ENCODE assay signal across 37 mouse cellular contexts in the genomic region with DNA sequence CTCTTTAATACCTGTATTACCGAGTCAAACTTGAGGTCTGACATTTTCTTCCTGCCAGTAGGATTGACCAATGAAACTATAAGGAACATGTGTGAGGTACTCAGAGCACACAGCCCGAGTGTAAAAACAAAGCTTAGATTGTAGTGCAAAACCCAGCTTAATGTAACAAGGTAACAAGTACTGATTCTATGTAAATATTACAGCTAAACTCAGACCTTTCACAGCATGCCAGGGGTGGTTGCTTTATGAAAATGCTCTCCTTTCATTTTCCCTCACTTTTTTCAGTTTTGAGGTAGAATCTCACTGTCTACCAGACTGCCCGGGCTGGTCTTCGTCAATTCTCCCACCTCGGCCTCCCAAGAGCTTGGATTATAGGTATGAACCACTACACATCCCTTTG. TPM values are rescaled to one million over a fixed set of nuclear protein-coding genes. Genes with fewer than 3 reads are reported as not detected.
"Had no signal": no experiment of that assay in that cellular context is flagged by ENCODE, and none has a peak within 500 bp of the region (broad histone marks: within the 10 kb centered on the region; RNA-seq: fewer than 3 reads in every experiment).

No protein-coding gene starts in this region.

- H3K36me3 ChIP-seq: heart, embryonic 10.5 days; heart, embryonic 12.5 days; hindbrain, embryonic 10.5 days; hindbrain, embryonic 12.5 days; intestine, embryonic 15.5 days; limb, embryonic 13.5 days; limb, embryonic 15.5 days had no signal

- H3K27ac ChIP-seq: gastrocnemius, adult 2 months; heart, embryonic 10.5 days; hindbrain, embryonic 10.5 days; hindbrain, embryonic 12.5 days; hindbrain, embryonic 14.5 days; intestine, embryonic 15.5 days; limb, embryonic 13.5 days; limb, embryonic 15.5 days had no signal

- H3K27me3 ChIP-seq: hindbrain, embryonic 12.5 days; intestine, embryonic 15.5 days had no signal

- H3K4me2 ChIP-seq: heart, embryonic 12.5 days; hindbrain, embryonic 12.5 days; hindbrain, embryonic 14.5 days; intestine, embryonic 15.5 days; limb, embryonic 13.5 days; limb, embryonic 15.5 days had no signal

- H3K9ac ChIP-seq: heart, embryonic 12.5 days; hindbrain, embryonic 12.5 days; hindbrain, embryonic 14.5 days; intestine, embryonic 15.5 days; limb, embryonic 13.5 days; limb, embryonic 15.5 days had no signal

- DNase-seq: gastrocnemius, adult 2 months; gastrocnemius, postnatal 10 days; gastrocnemius, postnatal 25 days; heart, adult 18-20 months; heart, postnatal 10 days; heart, postnatal 4 days; kidney, adult 18-20 months; kidney, adult 8-10 months; kidney, postnatal 10 days; kidney, postnatal 25 days; kidney, postnatal 4 days; layer of hippocampus, adult 9-11 months; layer of hippocampus, postnatal 36 days; left cerebral cortex, postnatal 4 days had no signal

- H3K9me3 ChIP-seq: heart, embryonic 10.5 days; heart, embryonic 12.5 days; hindbrain, embryonic 10.5 days; hindbrain, embryonic 12.5 days; intestine, embryonic 15.5 days; limb, embryonic 13.5 days; limb, embryonic 15.5 days had no signal

- H3K4me1 ChIP-seq: limb, embryonic 13.5 days; limb, embryonic 15.5 days had no signal

- H3K4me3 ChIP-seq: gastrocnemius, adult 2 months; heart, embryonic 10.5 days; heart, embryonic 12.5 days; hindbrain, embryonic 10.5 days; hindbrain, embryonic 12.5 days; intestine, embryonic 15.5 days; limb, embryonic 13.5 days; limb, embryonic 15.5 days had no signal

- ATAC-seq: hindbrain, embryonic 16.5 days; inflammation-experienced regulatory T-cells, adult 6 months; intestine, embryonic 15.5 days; intestine, postnatal 0 days had no signal

RNA-seq across cellular contexts. Expression of gene Zbtb32, which starts 2.6 kb away (rescaled TPM):
- total RNA-seq: gastrocnemius, postnatal 10 days; gastrocnemius, postnatal 25 days; gastrocnemius, postnatal 4 days; granulocyte monocyte progenitor cell, adult 5-6 weeks; heart, adult 8-10 months; heart, postnatal 10 days; heart, postnatal 25 days; heart, postnatal 4 days; layer of hippocampus, adult 8-10 months; layer of hippocampus, postnatal 14 days; layer of hippocampus, postnatal 36 days; left cerebral cortex, adult 18-20 months; left cerebral cortex, adult 8-10 months; left cerebral cortex, postnatal 10 days; left cerebral cortex, postnatal 25 days; left cerebral cortex, postnatal 4 days had no signal
- polyA plus RNA-seq: frontal cortex, adult 2 months; limb, embryonic 11.5 days had no signal

RNA-seq across cellular contexts. Expression of gene Upk1a, which starts 16.6 kb away (rescaled TPM):
- total RNA-seq: gastrocnemius, postnatal 25 days; granulocyte monocyte progenitor cell, adult 5-6 weeks had no signal
